Mouse (Mus musculus) frontal cortex, postnatal 10 days (tissue): Measurements from ENCODE around the gene Aqp11.

ENCODE experiments used
- DNase-seq, 2 experiments: peaks; one replicate each; pipeline ENCODE4 v3.0.0; 2022; ENCODE audit warnings: low spot score in 2 of 2, mixed read lengths in 1 of 2

Aqp11 gene

DNA sequence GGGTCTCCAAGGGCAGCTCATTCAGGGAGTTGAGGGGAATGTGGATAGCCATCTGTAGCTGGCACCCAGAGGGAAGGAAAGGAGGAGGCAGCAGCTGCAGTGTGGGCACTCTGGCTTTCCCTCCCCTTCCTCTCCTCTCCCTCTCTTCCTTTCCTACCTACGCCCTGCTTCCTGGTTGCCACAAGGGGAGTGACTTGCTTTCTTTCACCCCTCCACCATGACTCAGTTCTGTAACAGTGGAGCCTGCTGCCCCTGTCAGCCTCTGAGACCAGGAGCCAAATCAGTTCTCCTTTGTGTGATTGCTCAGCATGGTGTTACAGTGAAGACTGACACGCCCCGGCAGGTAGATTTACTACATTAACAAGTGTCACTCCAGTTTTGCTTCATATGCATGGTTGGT is 28.9 kb downstream of the Aqp11 start:
- no peak for DNase-seq

DNA sequence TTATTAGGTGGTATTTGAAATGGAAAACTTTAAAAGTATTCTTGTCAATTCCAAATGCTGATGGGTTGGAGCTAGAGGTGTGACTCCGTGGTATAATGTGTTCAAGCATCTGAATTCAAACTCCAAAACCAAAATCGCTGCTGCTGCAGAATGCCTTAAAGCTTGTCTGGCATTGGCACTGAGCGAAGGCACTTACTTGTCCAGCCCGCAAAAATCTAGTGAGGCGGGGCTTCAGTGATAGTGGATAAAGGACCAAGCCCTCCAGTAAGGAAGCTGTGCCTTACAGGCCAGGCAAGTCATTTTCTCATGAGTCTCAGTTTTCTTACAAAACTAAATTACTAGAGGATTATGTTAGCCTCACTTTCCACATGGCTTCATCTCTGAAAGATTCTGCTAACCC is 30.3 kb downstream of the Aqp11 start:
- no peak for DNase-seq

DNA sequence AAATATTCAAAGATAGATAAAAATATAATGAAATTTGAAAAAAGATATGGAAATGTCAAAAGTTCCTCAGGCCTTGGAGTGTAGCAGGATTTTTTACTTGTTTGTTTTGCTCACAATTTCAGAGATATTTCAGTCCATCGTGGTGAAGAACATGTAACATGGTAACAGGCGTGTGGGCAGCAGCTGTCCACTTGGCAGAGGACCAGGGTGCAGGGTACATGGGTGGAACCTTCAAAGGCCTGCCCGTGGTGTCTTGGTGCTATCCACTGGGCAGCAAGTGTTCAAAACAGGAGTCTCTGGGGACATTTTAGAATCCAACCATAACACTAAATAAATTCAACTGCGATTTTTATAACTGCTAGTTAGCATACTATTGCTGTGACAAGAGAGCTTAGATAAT is 31.0 kb downstream of the Aqp11 start:
- no peak for DNase-seq

DNA sequence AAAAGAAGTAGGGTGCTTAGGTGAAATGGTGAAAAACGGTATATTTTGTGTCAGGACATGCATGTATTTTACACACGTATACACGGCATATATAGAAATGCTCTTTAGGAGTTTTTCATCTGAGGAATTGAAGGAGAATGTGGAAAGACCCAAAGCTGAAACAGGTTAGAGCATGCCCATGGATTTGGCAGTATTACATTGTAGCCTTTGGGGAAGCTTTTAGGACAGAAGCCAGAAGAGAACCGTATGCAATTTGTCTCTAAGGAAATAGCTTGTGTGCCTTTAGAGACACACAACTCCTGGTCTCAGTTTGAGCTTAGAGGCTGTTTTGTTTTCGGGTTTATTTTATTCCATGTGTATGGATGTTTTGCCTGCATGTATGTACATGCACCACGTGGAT is 37.0 kb downstream of the Aqp11 start:
- no peak for DNase-seq

DNA sequence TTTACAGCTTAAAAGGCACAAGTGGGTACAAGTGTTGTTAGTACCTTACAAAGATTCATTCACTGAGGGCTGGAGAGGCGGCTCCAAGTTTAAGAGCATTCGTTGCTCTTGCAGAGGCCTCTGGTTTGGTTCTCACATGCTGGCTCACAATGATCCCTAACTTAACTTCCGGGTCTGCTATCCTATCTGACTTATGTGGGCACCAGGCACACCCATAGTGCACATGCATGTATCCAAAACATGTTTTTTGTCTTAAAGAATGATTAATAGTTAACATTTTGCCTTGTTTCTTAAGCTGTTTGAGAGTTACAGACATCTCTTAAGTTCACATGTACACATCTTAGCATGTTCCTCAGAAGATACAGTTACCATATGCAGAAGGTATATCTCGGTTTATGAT is 37.9 kb downstream of the Aqp11 start:
- DNase-seq = no peak

DNA sequence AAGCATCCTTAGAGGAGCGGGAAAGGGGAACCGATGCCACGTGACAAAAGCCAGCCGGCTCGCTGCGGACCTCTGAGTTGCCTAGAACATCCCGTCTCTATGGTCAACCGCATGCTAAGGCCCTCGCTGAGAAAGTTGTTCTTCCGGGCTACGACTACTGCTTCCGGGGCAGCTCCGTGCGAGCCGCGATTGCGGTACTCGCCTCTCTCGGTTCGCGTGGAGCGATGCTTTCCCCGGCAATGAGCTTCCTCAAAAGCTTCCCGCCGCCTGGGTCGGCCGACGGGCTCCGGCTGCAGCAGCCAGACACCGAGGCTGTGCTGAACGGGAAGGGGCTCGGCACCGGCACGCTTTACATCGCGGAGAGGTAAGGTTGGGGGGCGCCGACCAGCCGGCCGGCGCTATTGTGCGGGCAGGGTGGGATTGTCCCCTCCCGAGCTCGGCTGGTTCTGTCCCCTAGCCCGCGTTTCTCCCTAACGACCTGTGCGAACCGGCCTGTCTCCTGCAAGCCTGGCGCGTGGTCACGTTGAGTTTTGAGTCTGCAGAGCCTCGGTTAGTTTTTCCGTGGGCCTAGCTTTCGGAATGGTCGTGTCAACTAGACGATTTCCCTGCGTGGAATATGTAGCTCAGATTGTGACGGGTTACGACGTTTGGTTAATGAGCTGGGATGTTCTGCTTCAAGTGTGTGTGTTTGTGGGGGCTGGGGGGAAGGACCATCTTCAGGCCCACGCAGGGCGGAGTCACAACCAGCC is 41.4 kb downstream of the Aqp11 start, which contains the start of gene Clns1a:
Clns1a (plus strand) TSS at position 129 of the 749 bp plus-strand sequence.
- DNase-seq = peak; percentile 86 to 91

DNA sequence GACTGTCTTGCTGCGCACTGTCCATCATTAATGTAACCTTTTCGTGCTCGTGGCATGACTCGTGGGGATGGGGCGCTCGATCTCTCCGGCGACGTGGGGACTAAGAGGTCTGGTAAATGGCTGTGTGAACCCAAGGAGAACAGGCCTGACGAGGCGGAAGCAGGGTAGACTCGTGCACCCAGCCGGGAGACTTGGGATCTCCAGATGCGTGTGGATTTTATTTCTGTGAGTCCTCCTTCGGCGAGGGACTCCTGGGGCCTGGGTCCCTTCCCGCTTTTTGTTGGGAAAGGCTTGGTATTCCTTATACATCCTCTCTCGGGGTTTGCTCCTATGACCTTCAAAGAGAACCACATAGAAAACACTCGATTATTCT is 42.0 kb downstream of the Aqp11 start:
- no peak for DNase-seq

DNA sequence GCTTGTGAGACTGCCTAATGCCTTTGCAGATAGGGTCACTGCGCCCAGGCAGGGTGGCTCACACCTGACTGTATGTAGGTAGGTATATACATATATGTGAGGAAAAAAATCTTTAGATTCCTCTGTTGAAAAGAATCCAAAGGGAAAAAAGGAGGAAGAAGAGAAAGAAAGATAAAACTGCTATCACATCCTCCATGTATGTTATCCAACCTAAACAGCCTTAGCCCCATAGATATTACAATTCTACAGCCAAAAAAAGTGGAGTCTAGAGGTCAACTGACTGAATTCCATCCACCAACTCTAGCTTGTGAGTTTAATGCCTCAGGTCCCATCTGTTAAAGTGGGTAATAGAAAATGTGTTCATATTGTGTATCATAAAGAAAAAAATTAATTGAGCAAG is 42.6 kb downstream of the Aqp11 start:
- DNase-seq = no peak

DNA sequence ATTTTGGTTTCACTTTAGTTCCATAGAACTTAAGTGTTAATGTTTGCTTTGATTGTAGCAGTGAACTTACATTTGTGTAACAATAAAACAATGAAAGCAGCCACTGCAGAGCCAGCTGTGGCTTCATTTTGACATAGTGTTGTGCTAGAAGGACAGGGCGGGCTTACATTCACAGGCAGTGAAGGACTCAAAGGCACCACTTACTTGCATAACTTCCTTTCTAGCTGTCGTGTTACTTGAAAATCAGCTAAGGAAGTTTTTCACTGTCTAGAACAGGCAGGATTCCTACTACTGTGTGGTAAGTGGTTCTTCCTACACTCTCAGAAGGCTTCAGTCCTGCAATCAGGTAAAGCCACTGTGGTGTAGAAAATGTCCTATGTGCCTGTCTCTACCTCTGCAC is 50.3 kb downstream of the Aqp11 start:
- no peak for DNase-seq

DNA sequence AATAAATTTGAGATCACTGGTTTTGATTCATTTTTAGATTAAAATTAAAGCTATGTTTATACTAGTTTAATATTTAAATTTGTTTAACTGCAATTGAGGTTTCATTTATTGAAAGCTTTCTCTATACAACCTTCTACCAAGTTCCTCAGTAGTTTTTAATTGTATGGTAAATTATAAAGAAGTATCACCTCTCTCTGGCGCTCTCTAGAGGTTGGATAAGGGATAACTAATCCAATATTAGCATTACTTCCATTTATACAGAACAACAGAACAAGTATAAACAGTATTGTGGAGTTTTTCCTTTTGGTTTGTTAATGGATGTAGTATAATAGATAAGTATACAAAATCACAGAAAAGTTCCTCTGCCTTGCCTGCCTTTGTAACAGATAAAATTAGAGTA is 58.9 kb downstream of the Aqp11 start:
- no peak for DNase-seq
